Mouse (Mus musculus) embryonic fibroblast, embryonic 13.5 days (primary cell): ENCODE data around the gene Cacng6. TPM values are rescaled to one million over a fixed set of nuclear protein-coding genes. Genes with fewer than 3 reads are reported as not detected.
A peak's percentile ranks its signal among the peaks of the same experiment; 100 is the strongest.

Source experiments
- H3K27ac ChIP-seq: 2 replicates; pipeline ENCODE4 v1.5.1; 2012; ENCODE audit warnings: low read length, control low read depth, inconsistent platforms; ENCODE audit not compliant: insufficient read depth
- H3K4me1 ChIP-seq: 2 replicates; pipeline ENCODE4 v1.6.1; 2011; ENCODE audit warnings: low read length; ENCODE audit not compliant: control insufficient read depth, insufficient read depth
- H3K4me3 ChIP-seq: 2 replicates; pipeline ENCODE4 v1.5.1; 2011; ENCODE audit warnings: mild to moderate bottlenecking, control low read depth, low read length; ENCODE audit not compliant: insufficient read depth
- CTCF ChIP-seq: IDR thresholded peaks from 2 replicates; pipeline ENCODE4 v1.5.1; 2011; ENCODE audit warnings: mild to moderate bottlenecking, control low read depth, low read length, moderate library complexity, borderline replicate concordance; ENCODE audit not compliant: insufficient read depth
- POLR2A ChIP-seq: IDR thresholded peaks from 2 replicates; pipeline ENCODE4 v1.6.1; 2011; ENCODE audit warnings: low read depth, mild to moderate bottlenecking, control low read depth, low read length, moderate library complexity
- polyA plus RNA-seq: library from polyadenylated mRNA; stranded (reverse); fragments of >200 nt; gene quantifications from 2 replicates; pipeline ENCODE4 v1.2.4, GENCODE M21; 2011; ENCODE audit warnings: low read depth; ENCODE audit not compliant: missing spikeins, insufficient read length

Gene Cacng6
- polyA plus RNA-seq, 1 experiment: not detected

DNA sequence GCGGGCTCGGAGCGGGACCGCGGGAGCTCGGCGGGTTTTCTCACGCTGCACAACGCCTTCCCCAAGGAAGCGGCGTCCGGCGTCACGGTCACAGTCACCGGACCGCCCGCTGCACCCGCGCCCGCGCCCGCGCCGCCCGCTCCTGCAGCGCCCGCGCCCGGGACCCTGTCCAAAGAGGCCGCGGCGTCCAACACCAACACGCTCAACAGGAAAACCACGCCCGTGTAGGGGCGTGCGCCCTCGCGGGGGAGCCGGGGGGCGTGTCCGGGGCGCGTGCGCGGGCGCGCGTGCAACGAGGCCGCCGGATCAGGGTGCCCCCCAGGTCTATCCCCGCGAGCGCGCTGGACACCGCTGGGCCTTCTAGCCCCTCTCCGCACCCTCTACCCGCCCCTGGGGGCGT, 8.6 kb upstream of the Cacng6 start:
- TF ChIP-seq POLR2A (no peak), CTCF (no peak)
- peak overlapping the region; percentile 30 for H3K4me3 ChIP-seq
- no peaks in the 10 kb centered on the region for H3K4me1 ChIP-seq
- no peak overlapping the region for H3K27ac ChIP-seq

GRCm38 (mm10) chr7:3419941-3420340, 4.1 kb upstream of the Cacng6 start:
- Histone ChIP-seq H3K4me1 (peaks cover 4% of the 10 kb centered on the region; the same call in 1 of the 2 replicates), H3K27ac (no peak overlapping the region), H3K4me3 (no peak overlapping the region)
- TF ChIP-seq CTCF (no peak), POLR2A (no peak)

GRCm38 (mm10) chr7:3420466-3420865, 3.5 kb upstream of the Cacng6 start:
- Histone ChIP-seq H3K4me3 (no peak overlapping the region), H3K27ac (no peak overlapping the region), H3K4me1 (peaks cover 4% of the 10 kb centered on the region; the same call in 1 of the 2 replicates)
- TF ChIP-seq CTCF: no peak
- no peak for TF ChIP-seq POLR2A

GRCm38 (mm10) chr7:3421297-3421696, 2.7 kb upstream of the Cacng6 start:
- H3K4me3 ChIP-seq: no peak overlapping the region
- TF ChIP-seq CTCF (no peak), POLR2A (no peak)
- peaks cover 4% of the 10 kb centered on the region; the same call in 1 of the 2 replicates for H3K4me1 ChIP-seq
- H3K27ac ChIP-seq: no peak overlapping the region

- no peak for TF ChIP-seq POLR2A
- no peak for TF ChIP-seq CTCF
- Histone ChIP-seq H3K4me1 (peaks cover 4% of the 10 kb centered on the region; the same call in 1 of the 2 replicates), H3K27ac (no peak overlapping the region), H3K4me3 (no peak overlapping the region)
Measured at GRCm38 (mm10) chr7:3422051-3422450, 1.9 kb upstream of the Cacng6 start.

DNA sequence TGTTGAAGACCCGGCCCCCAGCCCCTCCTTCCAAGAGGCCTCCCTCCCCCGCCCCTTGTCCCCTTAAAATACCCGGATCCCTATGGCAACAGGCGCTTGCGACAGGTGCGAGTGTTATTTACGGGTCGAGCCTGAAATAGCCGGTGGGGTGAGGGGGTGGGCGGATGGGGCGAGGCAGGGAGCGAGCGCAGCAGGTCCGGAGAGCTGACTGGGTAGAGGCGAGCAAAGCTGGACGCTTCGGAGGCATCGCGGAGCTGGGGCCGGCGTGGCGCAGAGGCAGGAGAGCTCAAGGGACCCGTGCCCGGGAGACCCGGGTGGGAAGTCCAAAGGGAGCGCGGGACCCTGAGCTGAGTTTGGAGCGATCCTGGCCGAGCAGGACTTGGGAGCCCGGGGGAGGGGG, 565 bp upstream of the Cacng6 start:
- no peak for TF ChIP-seq POLR2A
- no peak for TF ChIP-seq CTCF
- peaks cover 4% of the 10 kb centered on the region; the same call in 1 of the 2 replicates for H3K4me1 ChIP-seq

GRCm38 (mm10) chr7:3425141-3425540, 1.1 kb downstream of the Cacng6 start:
- H3K4me3 ChIP-seq: no peak overlapping the region
- peaks cover 4% of the 10 kb centered on the region; the same call in 1 of the 2 replicates for H3K4me1 ChIP-seq
- no peak overlapping the region for H3K27ac ChIP-seq
- TF ChIP-seq POLR2A (no peak), CTCF (no peak)

More for the DNA sequence above, 565 bp upstream of the Cacng6 start:
- Histone ChIP-seq H3K4me3 (no peak overlapping the region), H3K27ac (no peak overlapping the region)

DNA sequence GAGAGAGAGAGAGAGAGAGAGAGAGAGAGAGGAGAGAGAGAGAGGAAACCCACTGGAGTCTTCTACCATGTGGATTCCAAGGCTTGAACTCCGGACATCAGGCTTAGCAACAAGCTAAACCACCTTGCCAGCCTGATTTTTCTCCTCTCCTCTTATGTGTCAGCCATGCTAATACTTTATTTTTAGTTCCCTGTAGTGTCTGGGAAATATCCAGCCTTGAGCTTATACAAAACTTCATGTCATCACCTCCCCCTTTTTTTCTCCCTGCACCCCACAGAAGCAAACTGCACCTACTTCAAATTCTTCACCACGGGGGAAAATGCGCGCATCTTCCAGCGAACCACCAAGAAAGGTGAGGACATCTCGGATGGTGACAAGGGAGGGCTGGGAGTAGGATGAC, 6.2 kb downstream of the Cacng6 start:
- Histone ChIP-seq H3K27ac (no peak overlapping the region), H3K4me1 (no peaks in the 10 kb centered on the region), H3K4me3 (no peak overlapping the region)
- TF ChIP-seq CTCF (no peak), POLR2A (no peak)

- no peaks in the 10 kb centered on the region for H3K4me1 ChIP-seq
- H3K4me3 ChIP-seq: no peak overlapping the region
- TF ChIP-seq POLR2A: no peak
- no peak for TF ChIP-seq CTCF
Measured at GRCm38 (mm10) chr7:3432066-3432465, 8.1 kb downstream of the Cacng6 start.

GRCm38 (mm10) chr7:3437941-3438340, 13.9 kb downstream of the Cacng6 start:
- TF ChIP-seq POLR2A: no peak
- TF ChIP-seq CTCF: no peak

More at GRCm38 (mm10) chr7:3432066-3432465, 8.1 kb downstream of the Cacng6 start:
- H3K27ac ChIP-seq: no peak overlapping the region

More at GRCm38 (mm10) chr7:3437941-3438340, 13.9 kb downstream of the Cacng6 start:
- no peak overlapping the region for H3K4me3 ChIP-seq
- H3K27ac ChIP-seq: no peak overlapping the region; the same call in 1 of the 2 replicates
- H3K4me1 ChIP-seq: peaks cover 6% of the 10 kb centered on the region
